Mouse (Mus musculus): Measurements from ENCODE around the gene Trim63.

DNA sequence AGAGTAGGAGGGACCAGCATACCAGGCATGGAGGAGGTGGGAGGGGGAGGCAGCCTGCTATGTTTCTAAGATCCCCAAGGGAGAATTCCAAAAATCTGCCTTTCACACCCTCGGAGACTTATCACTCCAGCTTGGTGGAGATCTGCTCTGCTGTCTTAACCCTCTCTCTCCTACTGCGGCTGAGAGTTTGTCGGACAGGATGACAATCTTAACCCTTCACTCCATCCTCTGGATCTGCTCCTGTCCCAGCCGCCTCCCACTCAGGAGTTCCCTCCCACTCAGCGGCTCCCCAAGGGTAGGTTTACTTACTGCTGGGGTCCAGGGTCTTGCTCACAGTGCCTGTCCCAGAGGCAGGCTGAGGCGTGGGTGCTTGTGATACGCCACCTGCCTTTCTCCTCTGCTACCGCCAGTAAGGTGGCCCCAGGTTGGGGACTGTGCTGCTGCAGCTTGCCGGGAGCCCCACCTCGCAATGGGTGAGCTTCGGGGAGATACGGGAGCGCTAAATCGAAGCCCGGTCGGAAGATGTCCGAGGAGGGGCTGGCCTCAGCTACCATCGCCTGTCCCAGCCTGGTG is 55.8 kb downstream of the Trim63 start:
- no peak for TF ChIP-seq CTCF (IDR thresholded peaks at IDR 0.05; ENCODE audit: extremely low read depth, insufficient read depth, low read length)
- TF ChIP-seq POLR2A (IDR thresholded peaks at IDR 0.05; ENCODE audit: extremely low read depth, insufficient read depth, low read length), result peak; percentile 60

All from cortical plate, adult 2 months (tissue).